Mouse (Mus musculus): ENCODE results near the gene Agap1. TPM values are rescaled to one million over a fixed set of nuclear protein-coding genes. Genes with fewer than 3 reads are reported as not detected.
A peak's percentile ranks its signal among the peaks of the same experiment; 100 is the strongest.

Gene Agap1
- polyA plus RNA-seq, 1 experiment from 2014 or later = 41.4 TPM

DNA sequence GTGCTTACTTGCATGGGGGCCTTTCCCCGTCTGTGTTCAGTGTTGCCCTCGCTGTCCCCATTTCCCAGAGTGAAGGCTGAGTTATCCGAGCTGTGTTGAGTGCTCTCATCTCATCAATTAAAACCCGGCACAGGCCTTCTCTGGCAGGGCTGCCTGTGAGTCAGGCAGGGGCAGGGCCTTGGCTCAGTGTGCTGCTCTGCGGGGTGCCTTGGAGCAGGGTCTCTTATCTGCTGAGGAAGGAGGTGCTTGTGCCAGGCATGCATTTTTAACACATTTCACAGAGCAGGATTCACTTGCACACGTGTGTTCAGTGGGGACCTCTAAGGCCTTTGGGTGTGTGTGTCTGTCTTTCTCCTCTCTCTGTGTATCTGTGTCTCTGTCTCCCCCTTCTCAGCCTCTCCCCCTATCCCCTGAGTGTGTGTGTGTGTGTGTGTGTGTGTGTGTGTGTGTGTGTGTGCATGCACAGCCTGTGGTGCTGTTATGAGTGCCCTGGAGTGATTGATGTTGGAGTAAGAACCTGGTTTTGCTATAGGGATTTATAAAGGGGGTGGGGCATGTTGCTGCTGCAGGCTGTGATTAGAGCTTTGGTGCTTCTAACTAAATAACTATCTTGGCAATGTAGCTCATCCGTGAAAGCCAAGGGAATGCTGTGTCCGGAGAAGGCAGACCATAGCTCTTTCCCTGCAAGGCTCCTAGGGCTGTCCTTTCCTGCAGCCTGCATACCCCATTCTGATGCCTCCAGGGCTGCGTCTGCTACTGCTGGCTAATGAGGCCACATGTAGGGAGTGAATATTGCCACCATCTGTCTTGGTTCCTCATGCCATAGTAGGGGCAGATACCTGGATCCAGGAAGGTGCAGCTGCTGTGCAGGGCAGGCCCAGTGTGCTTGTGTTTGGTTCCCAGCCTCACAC lies 112.2 kb downstream of the Agap1 start:
- peaks cover 18% of the 10 kb centered on the region for H3K4me1 ChIP-seq (replicated peaks; ENCODE audit: control insufficient read depth, insufficient read depth, low read length)
- no peak overlapping the region for H3K9ac ChIP-seq (ENCODE audit: low read depth, low read length)
- DNase-seq (ENCODE audit: low spot score) (no peak), ATAC-seq (ENCODE audit: low FRiP score) (peak; percentile 48; the same call in 1 of the 2 replicates)
- peak overlapping the region; percentile 61 for H3K27ac ChIP-seq (ENCODE audit: low read depth, low read length)
- no peaks in the 10 kb centered on the region for H3K27me3 ChIP-seq (ENCODE audit: control insufficient read depth, insufficient read depth, low read length)
- H3K4me2 ChIP-seq (replicated peaks; ENCODE audit: low read depth, low read length) = no peak overlapping the region
- no peaks in the 10 kb centered on the region for H3K36me3 ChIP-seq (ENCODE audit: control insufficient read depth, insufficient read depth, low read length)
- WGBS = 27% methylated on average over 9 of the region's 9 CpGs
- no peak overlapping the region for H3K4me3 ChIP-seq (ENCODE audit: low read depth, low read length)
- no peaks in the 10 kb centered on the region for H3K9me3 ChIP-seq (ENCODE audit: control insufficient read depth, low read length)

DNA sequence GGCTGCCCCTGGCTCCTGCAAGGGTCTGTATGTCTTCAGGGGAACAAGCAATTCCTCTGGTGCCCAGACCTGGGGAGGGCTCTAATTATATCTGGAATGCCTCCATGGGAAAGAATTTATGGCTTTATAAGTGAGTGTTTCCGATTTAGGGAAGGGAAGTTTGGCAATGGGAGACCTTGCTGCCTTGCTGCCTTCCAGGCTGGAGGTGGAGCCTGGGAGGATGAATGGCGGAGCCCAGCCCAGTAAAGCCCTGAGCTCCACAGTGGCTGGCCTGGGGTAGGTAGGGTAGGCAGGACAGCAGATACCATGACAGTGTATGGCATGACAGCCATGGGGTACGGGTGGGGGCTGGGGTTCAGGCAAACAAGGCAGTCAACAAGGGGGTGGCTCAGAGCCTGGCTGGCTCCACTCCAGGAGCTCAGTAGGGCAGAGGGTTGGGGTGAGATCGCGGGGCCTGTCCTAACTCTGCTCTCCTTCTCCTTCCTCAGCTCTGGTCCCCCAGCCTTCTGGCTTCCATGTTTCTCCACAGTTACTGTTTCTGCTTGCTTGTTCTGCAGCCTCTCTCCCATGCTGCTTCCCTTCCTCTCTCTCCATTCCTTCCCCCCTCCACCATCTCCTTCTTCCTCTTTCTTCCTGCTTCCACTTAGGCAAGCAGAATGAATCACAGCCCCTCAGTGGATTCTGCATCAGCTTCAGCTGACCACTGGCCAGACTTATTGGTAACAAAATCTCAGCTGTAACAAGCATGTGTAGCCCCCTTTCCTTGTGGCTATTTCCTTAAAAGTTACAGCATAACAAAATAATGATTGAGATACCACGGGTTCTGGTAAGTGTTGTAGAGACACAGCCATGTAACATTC lies 114.2 kb downstream of the Agap1 start:
- Histone ChIP-seq H3K4me3 (ENCODE audit: low read depth, low read length) (no peak overlapping the region), H3K27ac (ENCODE audit: low read depth, low read length) (no peak overlapping the region), H3K4me1 (replicated peaks; ENCODE audit: control insufficient read depth, insufficient read depth, low read length) (peaks cover 18% of the 10 kb centered on the region), H3K9me3 (ENCODE audit: control insufficient read depth, low read length) (no peaks in the 10 kb centered on the region), H3K4me2 (replicated peaks; ENCODE audit: low read depth, low read length) (no peak overlapping the region), H3K9ac (ENCODE audit: low read depth, low read length) (no peak overlapping the region), H3K36me3 (ENCODE audit: control insufficient read depth, insufficient read depth, low read length) (no peaks in the 10 kb centered on the region), H3K27me3 (ENCODE audit: control insufficient read depth, insufficient read depth, low read length) (no peaks in the 10 kb centered on the region)
- 85% methylated on average over 6 of the region's 6 CpGs for WGBS
- DNase-seq (ENCODE audit: low spot score) (no peak), ATAC-seq (ENCODE audit: low FRiP score) (no peak)

DNA sequence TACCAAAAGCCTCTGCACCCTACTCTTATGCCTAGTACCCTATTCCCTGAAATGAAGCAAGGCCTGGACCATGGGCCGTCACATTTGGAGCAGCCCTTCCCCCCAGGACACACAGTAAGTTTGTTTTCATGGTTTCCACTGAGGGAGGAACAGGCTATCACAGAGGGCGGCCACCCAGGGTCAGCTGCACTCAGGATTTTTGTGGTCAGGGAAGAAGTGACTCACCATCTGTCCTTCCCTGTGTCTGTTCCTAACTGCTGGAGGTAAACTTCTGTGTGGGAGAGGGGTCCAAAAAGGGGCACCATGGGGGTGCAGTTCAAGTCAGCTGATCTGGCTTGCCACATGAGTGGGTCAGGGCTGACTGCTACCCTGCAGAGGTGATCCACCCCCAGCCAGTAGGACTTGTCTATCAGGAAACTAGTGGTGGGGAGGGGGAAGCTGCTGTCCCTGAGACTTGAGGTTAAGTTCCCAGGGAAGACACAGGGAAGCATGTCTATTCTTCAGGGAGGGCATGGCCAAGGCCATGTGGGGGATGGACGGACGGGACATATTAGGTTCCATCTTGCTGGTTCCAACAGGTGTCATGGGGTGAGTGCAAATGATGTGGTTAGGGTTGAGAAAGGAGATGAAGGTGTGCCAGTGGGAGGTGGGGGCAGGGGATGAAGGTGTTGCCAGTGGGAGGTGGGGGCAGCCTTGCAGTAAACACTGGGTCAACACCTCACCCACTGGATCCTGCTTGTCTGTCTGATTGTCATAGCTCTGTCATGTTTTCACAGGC lies 116.1 kb downstream of the Agap1 start:
- H3K9ac ChIP-seq (ENCODE audit: low read depth, low read length) = no peak overlapping the region
- peaks cover 12% of the 10 kb centered on the region for H3K4me1 ChIP-seq (replicated peaks; ENCODE audit: control insufficient read depth, insufficient read depth, low read length)

DNA sequence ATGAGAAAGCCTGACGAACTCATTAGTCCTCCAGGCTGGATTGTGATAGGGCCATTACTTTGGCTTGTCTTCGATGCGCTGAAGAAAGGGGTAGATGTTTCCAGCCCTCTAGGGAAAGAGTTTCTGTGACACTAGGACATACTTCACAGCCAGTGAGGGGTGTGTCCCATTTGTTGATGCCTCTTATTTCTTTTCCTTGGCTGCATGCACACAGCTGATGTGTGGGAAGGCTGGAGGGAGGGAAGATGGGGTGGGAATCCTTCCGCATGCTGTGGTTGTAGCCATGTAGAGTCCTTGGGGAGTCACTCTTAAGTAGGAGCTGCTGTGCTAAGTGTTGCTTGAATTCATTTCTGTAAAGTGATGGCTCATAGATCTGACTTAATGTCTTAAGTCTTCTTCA lies 118.9 kb downstream of the Agap1 start:
- H3K4me3 ChIP-seq (ENCODE audit: low read depth, low read length) = no peak overlapping the region
- peaks cover 18% of the 10 kb centered on the region for H3K4me1 ChIP-seq (replicated peaks; ENCODE audit: control insufficient read depth, insufficient read depth, low read length)
- WGBS = 92% methylated on average over 4 of the region's 4 CpGs
- H3K36me3 ChIP-seq (ENCODE audit: control insufficient read depth, insufficient read depth, low read length) = no peaks in the 10 kb centered on the region
- no peak overlapping the region for H3K4me2 ChIP-seq (replicated peaks; ENCODE audit: low read depth, low read length)
- no peak overlapping the region for H3K27ac ChIP-seq (ENCODE audit: low read depth, low read length)
- H3K27me3 ChIP-seq (ENCODE audit: control insufficient read depth, insufficient read depth, low read length) = no peaks in the 10 kb centered on the region
- H3K9ac ChIP-seq (ENCODE audit: low read depth, low read length) = no peak overlapping the region
- ATAC-seq (ENCODE audit: low FRiP score) = no peak
- no peaks in the 10 kb centered on the region for H3K9me3 ChIP-seq (ENCODE audit: control insufficient read depth, low read length)
- DNase-seq (ENCODE audit: low spot score) = no peak

More for the DNA sequence above, 116.1 kb downstream of the Agap1 start:
- no peaks in the 10 kb centered on the region for H3K36me3 ChIP-seq (ENCODE audit: control insufficient read depth, insufficient read depth, low read length)
- no peak overlapping the region for H3K27ac ChIP-seq (ENCODE audit: low read depth, low read length)
- 65% methylated on average over 4 of the region's 4 CpGs for WGBS
- no peaks in the 10 kb centered on the region for H3K9me3 ChIP-seq (ENCODE audit: control insufficient read depth, low read length)
- ATAC-seq (ENCODE audit: low FRiP score) (no peak), DNase-seq (ENCODE audit: low spot score) (no peak)
- H3K4me2 ChIP-seq (replicated peaks; ENCODE audit: low read depth, low read length) = no peak overlapping the region
- H3K27me3 ChIP-seq (ENCODE audit: control insufficient read depth, insufficient read depth, low read length) = no peaks in the 10 kb centered on the region
- H3K4me3 ChIP-seq (ENCODE audit: low read depth, low read length) = no peak overlapping the region

DNA sequence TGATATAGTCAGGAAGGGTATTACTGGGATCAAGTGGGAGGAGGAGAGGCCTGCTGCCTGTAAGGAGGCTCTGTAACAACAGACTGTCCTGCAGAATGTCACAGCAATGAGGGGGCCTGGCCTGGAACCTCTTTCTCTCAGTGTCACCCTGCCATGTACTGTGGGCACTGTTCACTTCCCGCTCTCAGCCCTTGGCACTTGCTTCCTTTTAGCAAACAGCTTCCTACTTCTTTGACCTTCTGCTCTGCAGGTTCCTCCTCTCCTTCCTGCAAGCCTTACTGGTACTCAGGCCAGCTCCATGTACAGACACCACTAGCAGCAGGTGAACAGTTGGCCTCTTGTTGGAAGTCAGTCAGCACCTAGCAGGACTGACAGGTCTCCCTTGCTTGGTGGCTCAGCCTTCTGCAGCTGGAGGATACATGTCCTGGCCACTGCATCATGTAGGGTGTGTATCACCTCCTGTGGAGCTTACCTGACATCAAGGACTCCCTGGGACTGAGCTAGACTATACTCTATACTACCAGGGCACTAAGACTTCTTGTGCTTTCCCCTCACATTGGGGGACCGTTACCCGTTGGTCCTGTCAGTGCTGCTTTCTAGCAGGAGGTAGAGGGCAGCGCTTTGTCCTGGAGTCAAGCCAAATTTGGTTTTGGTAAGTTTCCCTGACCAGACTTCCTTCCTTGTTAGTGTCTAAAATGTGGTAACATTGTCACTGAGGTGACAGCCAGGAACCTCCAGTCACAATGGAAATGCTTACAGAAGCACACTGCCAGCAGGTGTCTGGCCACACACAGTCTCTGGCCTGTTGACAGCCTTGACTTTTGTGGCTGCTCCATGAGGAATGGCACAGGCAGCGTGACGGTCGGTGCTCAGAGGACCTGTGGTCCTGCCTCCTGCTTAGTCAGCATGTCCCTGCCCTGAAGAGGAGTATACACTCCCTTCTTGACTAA lies 120.6 kb downstream of the Agap1 start:
- Histone ChIP-seq H3K4me2 (replicated peaks; ENCODE audit: low read depth, low read length) (no peak overlapping the region), H3K36me3 (ENCODE audit: control insufficient read depth, insufficient read depth, low read length) (no peaks in the 10 kb centered on the region), H3K4me3 (ENCODE audit: low read depth, low read length) (no peak overlapping the region), H3K9ac (ENCODE audit: low read depth, low read length) (no peak overlapping the region), H3K27me3 (ENCODE audit: control insufficient read depth, insufficient read depth, low read length) (no peaks in the 10 kb centered on the region), H3K27ac (ENCODE audit: low read depth, low read length) (no peak overlapping the region), H3K9me3 (ENCODE audit: control insufficient read depth, low read length) (no peaks in the 10 kb centered on the region), H3K4me1 (replicated peaks; ENCODE audit: control insufficient read depth, insufficient read depth, low read length) (peaks cover 18% of the 10 kb centered on the region)
- DNase-seq (ENCODE audit: low spot score) (no peak), ATAC-seq (ENCODE audit: low FRiP score) (no peak)
- 52% methylated on average over 7 of the region's 7 CpGs for WGBS

DNA sequence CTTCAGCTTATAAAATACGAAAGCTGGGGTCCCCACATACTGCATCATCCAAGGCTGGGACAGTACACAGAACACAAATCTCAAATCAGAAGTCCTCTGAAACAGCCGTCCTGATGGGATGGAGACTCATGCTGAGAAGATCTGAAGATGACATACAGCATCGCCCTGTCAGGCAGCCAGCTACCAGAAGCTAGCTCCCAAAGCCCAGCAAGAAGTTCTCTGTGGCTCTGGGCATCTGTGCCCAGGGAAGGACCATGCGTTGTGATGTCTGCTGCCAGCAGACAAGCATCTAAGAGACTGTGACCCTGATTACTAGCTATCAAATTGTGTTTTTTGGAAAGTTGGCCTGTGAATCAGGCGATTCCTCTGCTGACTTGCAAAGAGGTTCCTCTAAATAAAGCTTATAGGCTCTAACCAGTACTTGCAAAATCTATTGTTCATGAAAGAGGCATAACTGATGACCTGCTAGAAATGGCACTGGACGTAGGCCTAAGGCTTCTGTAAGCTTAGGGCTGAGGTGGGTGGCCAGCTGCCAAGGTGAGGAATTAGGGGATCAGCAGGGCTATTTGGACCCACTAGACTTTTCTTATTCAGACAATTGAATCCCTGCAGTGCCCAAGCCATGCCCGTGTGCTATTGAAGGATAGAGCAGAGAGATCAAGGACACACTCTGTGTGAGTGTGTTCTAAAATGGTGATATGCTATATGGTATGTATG lies 121.7 kb downstream of the Agap1 start:
- Histone ChIP-seq H3K9ac (ENCODE audit: low read depth, low read length) (peak overlapping the region; percentile 42), H3K36me3 (ENCODE audit: control insufficient read depth, insufficient read depth, low read length) (no peaks in the 10 kb centered on the region), H3K4me2 (replicated peaks; ENCODE audit: low read depth, low read length) (peak overlapping the region; percentile 38), H3K9me3 (ENCODE audit: control insufficient read depth, low read length) (no peaks in the 10 kb centered on the region), H3K4me1 (replicated peaks; ENCODE audit: control insufficient read depth, insufficient read depth, low read length) (peaks cover 21% of the 10 kb centered on the region), H3K27ac (ENCODE audit: low read depth, low read length) (peak overlapping the region; percentile 91), H3K4me3 (ENCODE audit: low read depth, low read length) (peak overlapping the region; percentile 4; the same call in 1 of the 2 replicates), H3K27me3 (ENCODE audit: control insufficient read depth, insufficient read depth, low read length) (no peaks in the 10 kb centered on the region)
- 52% methylated on average over 7 of the region's 7 CpGs for WGBS
- no peak for DNase-seq (ENCODE audit: low spot score)
- no peak for ATAC-seq (ENCODE audit: low FRiP score)

DNA sequence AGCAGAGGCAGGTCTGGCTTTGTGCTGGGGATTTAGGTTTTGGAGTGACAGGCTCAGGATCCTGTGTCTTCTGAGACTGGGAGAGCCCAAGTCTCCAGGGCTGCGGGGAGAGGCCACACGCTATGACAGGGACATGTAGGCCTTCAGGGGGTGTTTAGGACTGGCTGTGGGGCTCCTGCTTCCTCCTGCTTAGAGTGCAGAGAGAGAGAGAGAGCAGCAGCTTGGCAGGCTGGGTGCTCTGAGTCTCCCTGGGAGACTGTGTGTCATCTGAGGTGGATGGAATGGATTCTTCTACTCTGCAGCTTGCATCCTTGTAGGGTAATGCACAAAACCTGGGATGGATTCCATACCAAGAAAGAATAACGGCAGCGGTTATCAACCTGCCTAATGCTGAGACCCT lies 122.4 kb downstream of the Agap1 start:
- no peaks in the 10 kb centered on the region for H3K36me3 ChIP-seq (ENCODE audit: control insufficient read depth, insufficient read depth, low read length)
- no peaks in the 10 kb centered on the region for H3K27me3 ChIP-seq (ENCODE audit: control insufficient read depth, insufficient read depth, low read length)
- peak; percentile 82 for DNase-seq (ENCODE audit: low spot score)
- H3K27ac ChIP-seq (ENCODE audit: low read depth, low read length) = peak overlapping the region; percentile 91
- WGBS = 17% methylated on average over 4 of the region's 4 CpGs
- H3K4me3 ChIP-seq (ENCODE audit: low read depth, low read length) = 0 out of 2 replicates have a peak overlapping the region, but pooled peaks have one; percentile 4
- peak overlapping the region; percentile 42 for H3K9ac ChIP-seq (ENCODE audit: low read depth, low read length)
- peak; percentile 33 for ATAC-seq (ENCODE audit: low FRiP score)
- peak overlapping the region; percentile 38 for H3K4me2 ChIP-seq (replicated peaks; ENCODE audit: low read depth, low read length)
- no peaks in the 10 kb centered on the region for H3K9me3 ChIP-seq (ENCODE audit: control insufficient read depth, low read length)
- H3K4me1 ChIP-seq (replicated peaks; ENCODE audit: control insufficient read depth, insufficient read depth, low read length) = peaks cover 21% of the 10 kb centered on the region
